Mouse (Mus musculus) MEL (cell line): ENCODE data around the gene Hoxd1. TPM values are rescaled to one million over a fixed set of nuclear protein-coding genes. Genes with fewer than 3 reads are reported as not detected.

Experiments used
- DNase-seq: peaks from one replicate; pipeline ENCODE4 v3.0.0; 2011; ENCODE audit warnings: low read depth, low spot score
- H3K27ac ChIP-seq: 2 replicates; pipeline ENCODE4 v1.5.1; 2012; ENCODE audit warnings: low read depth, mild to moderate bottlenecking, control low read depth, low read length, moderate library complexity; ENCODE audit not compliant: control insufficient read depth
- H3K27me3 ChIP-seq, 2 experiments: fragments of 150-350 bp in 1 of 2; sonication (generic) in 1 of 2; 2 replicates each; pipeline ENCODE4 v1.6.1; 2012; ENCODE audit warnings: low read length in 2 of 2, mild to moderate bottlenecking in 2 of 2, improper control_type of control experiment in 1 of 2, moderate library complexity in 1 of 2; ENCODE audit not compliant: insufficient read depth in 2 of 2, control insufficient read depth in 1 of 2
- H3K36me3 ChIP-seq, 2 experiments: 2 replicates each; pipeline ENCODE4 v1.6.1; 2012 to 2014; ENCODE audit warnings: low read length in 2 of 2, improper control_type of control experiment in 1 of 2, inconsistent platforms in 1 of 2, mild to moderate bottlenecking in 1 of 2; ENCODE audit not compliant: insufficient read depth in 2 of 2, control insufficient read depth in 1 of 2
- H3K4me1 ChIP-seq, 2 experiments: fragments of 150-350 bp in 1 of 2; sonication (generic) in 1 of 2; 2 replicates each; pipeline ENCODE4 v1.6.1; 2012; ENCODE audit warnings: low read length in 2 of 2, improper control_type of control experiment in 1 of 2, mild to moderate bottlenecking in 1 of 2; ENCODE audit not compliant: insufficient read depth in 2 of 2, control insufficient read depth in 1 of 2
- H3K4me3 ChIP-seq, 2 experiments: fragments of 150-350 bp in 1 of 2; sonication (generic) in 1 of 2; 2 replicates each; pipeline ENCODE4 v1.5.1; 2012; ENCODE audit warnings: low read depth in 2 of 2, low read length in 2 of 2, mild to moderate bottlenecking in 2 of 2, moderate library complexity in 2 of 2, control low read depth in 1 of 2, improper control_type of control experiment in 1 of 2; ENCODE audit not compliant: control insufficient read depth in 1 of 2, insufficient read depth in 1 of 2
- H3K79me2 ChIP-seq: 2 replicates; pipeline ENCODE4 v1.6.1; 2012; ENCODE audit warnings: mild to moderate bottlenecking, low read length, moderate library complexity; ENCODE audit not compliant: control insufficient read depth, poor library complexity, insufficient read depth
- H3K9ac ChIP-seq: 2 replicates; pipeline ENCODE4 v1.6.1; 2012; ENCODE audit warnings: low read depth, mild to moderate bottlenecking, control low read depth, low read length, moderate library complexity; ENCODE audit not compliant: control insufficient read depth, poor library complexity, severe bottlenecking
- H3K9me3 ChIP-seq: fragments of 150-350 bp; sonication (generic); replicated peaks from 2 replicates; pipeline ENCODE4 v1.6.1; 2012; ENCODE audit warnings: mild to moderate bottlenecking, low read length, improper control_type of control experiment, moderate library complexity; ENCODE audit not compliant: insufficient read depth
- CHD1 ChIP-seq: IDR thresholded peaks from 2 replicates; pipeline ENCODE4 v1.6.1; 2012; ENCODE audit warnings: low read depth, mild to moderate bottlenecking, inconsistent platforms, low read length, improper control_type of control experiment
- CTCF ChIP-seq, 3 experiments: IDR thresholded peaks in 2 of 3; conservative IDR thresholded peaks in 1 of 3; 2 replicates each; pipeline ENCODE4 v1.5.1; 2011 to 2012; ENCODE audit warnings: low read length in 3 of 3, low read depth in 2 of 3, mild to moderate bottlenecking in 2 of 3, improper control_type of control experiment in 1 of 3, inconsistent platforms in 1 of 3, mixed read lengths in 1 of 3, moderate library complexity in 1 of 3; ENCODE audit not compliant: control insufficient read depth in 1 of 3, insufficient read depth in 1 of 3, poor library complexity in 1 of 3, severe bottlenecking in 1 of 3
- ELF1 ChIP-seq: IDR thresholded peaks from 2 replicates; pipeline ENCODE4 v1.6.1; 2014; ENCODE audit warnings: low read depth, mild to moderate bottlenecking, inconsistent platforms, low read length, improper control_type of control experiment, moderate library complexity
- EP300 ChIP-seq, 2 experiments: IDR thresholded peaks; 2 replicates each; pipeline ENCODE4 v1.6.1; 2011; ENCODE audit warnings: improper control_type of control experiment in 2 of 2, low read length in 2 of 2, low read depth in 1 of 2, mild to moderate bottlenecking in 1 of 2
- ETS1 ChIP-seq: IDR thresholded peaks from 2 replicates; pipeline ENCODE4 v1.6.1; 2012; ENCODE audit warnings: low read depth, mild to moderate bottlenecking, inconsistent platforms, low read length, improper control_type of control experiment, moderate library complexity
- GABPA ChIP-seq: IDR thresholded peaks from 2 replicates; pipeline ENCODE4 v1.6.1; 2012; ENCODE audit warnings: low read depth, mild to moderate bottlenecking, inconsistent platforms, low read length, improper control_type of control experiment, moderate library complexity
- GATA1 ChIP-seq: IDR thresholded peaks from 2 replicates; pipeline ENCODE4 v1.6.1; 2011; ENCODE audit warnings: low read depth, low read length, improper control_type of control experiment
- HCFC1 ChIP-seq: IDR thresholded peaks from 2 replicates; pipeline ENCODE4 v1.6.1; 2012; ENCODE audit warnings: low read depth, mild to moderate bottlenecking, inconsistent platforms, low read length, improper control_type of control experiment, moderate library complexity
- JUND ChIP-seq: IDR thresholded peaks from 2 replicates; pipeline ENCODE4 v1.6.1; 2011; ENCODE audit warnings: low read depth, mild to moderate bottlenecking, improper control_type of control experiment, low read length
- MAFK ChIP-seq: IDR thresholded peaks from 2 replicates; pipeline ENCODE4 v1.6.1; 2011; ENCODE audit warnings: low read depth, mild to moderate bottlenecking, low read length, improper control_type of control experiment, borderline replicate concordance
- MAX ChIP-seq: IDR thresholded peaks from 2 replicates; pipeline ENCODE4 v1.6.1; 2011; ENCODE audit warnings: low read length, improper control_type of control experiment
- MAZ ChIP-seq: IDR thresholded peaks from 2 replicates; pipeline ENCODE4 v1.6.1; 2012; ENCODE audit warnings: low read depth, mild to moderate bottlenecking, inconsistent platforms, low read length, improper control_type of control experiment
- MYB ChIP-seq: IDR thresholded peaks from 2 replicates; pipeline ENCODE4 v1.6.1; 2011; ENCODE audit warnings: mild to moderate bottlenecking, low read depth, low read length, improper control_type of control experiment
- MYC ChIP-seq: IDR thresholded peaks from 2 replicates; pipeline ENCODE4 v1.6.1; 2011; ENCODE audit warnings: low read depth, mild to moderate bottlenecking, low read length, improper control_type of control experiment, moderate library complexity
- NRF1 ChIP-seq: IDR thresholded peaks from 2 replicates; pipeline ENCODE4 v1.6.1; 2014; ENCODE audit warnings: low read depth, mild to moderate bottlenecking, inconsistent platforms, low read length, improper control_type of control experiment, moderate library complexity; ENCODE audit not compliant: poor library complexity, insufficient read depth, severe bottlenecking
- POLR2A ChIP-seq, 2 experiments: IDR thresholded peaks; 2 replicates each; pipeline ENCODE4 v1.6.1; 2011 to 2012; ENCODE audit warnings: low read length in 2 of 2, mild to moderate bottlenecking in 2 of 2, control low read depth in 1 of 2, improper control_type of control experiment in 1 of 2, low read depth in 1 of 2, moderate library complexity in 1 of 2; ENCODE audit not compliant: control insufficient read depth in 1 of 2, insufficient read depth in 1 of 2, poor library complexity in 1 of 2
- POLR2AphosphoS5 ChIP-seq: IDR thresholded peaks from 2 replicates; pipeline ENCODE4 v1.6.1; 2012; ENCODE audit warnings: low read depth, borderline replicate concordance, mild to moderate bottlenecking, inconsistent platforms, low read length, moderate library complexity, mixed read lengths
- RAD21 ChIP-seq: IDR thresholded peaks from 2 replicates; pipeline ENCODE4 v1.6.1; 2011; ENCODE audit warnings: mild to moderate bottlenecking, low read depth, low read length, improper control_type of control experiment
- SIN3A ChIP-seq: IDR thresholded peaks from 2 replicates; pipeline ENCODE4 v1.6.1; 2012; ENCODE audit warnings: low read length, improper control_type of control experiment, inconsistent platforms
- SMC3 ChIP-seq: IDR thresholded peaks from 2 replicates; pipeline ENCODE4 v1.6.1; 2011; ENCODE audit warnings: low read depth, low read length, improper control_type of control experiment
- TBP ChIP-seq: IDR thresholded peaks from 2 replicates; pipeline ENCODE4 v1.8.0; 2011; ENCODE audit warnings: low read depth, low read length, improper control_type of control experiment
- UBTF ChIP-seq: IDR thresholded peaks from 2 replicates; pipeline ENCODE4 v1.6.1; 2012; ENCODE audit warnings: low read depth, mild to moderate bottlenecking, inconsistent platforms, low read length, improper control_type of control experiment, moderate library complexity, borderline replicate concordance; ENCODE audit not compliant: insufficient read depth
- USF2 ChIP-seq, 2 experiments: IDR thresholded peaks; 2 replicates each; pipeline ENCODE4 v1.6.1; 2011 to 2012; ENCODE audit warnings: improper control_type of control experiment in 2 of 2, low read length in 2 of 2, borderline replicate concordance in 1 of 2, inconsistent platforms in 1 of 2, low read depth in 1 of 2, mild to moderate bottlenecking in 1 of 2; ENCODE audit not compliant: insufficient read depth in 1 of 2
- ZKSCAN1 ChIP-seq: IDR thresholded peaks from 2 replicates; pipeline ENCODE4 v1.6.1; 2012; ENCODE audit warnings: low read depth, mild to moderate bottlenecking, inconsistent platforms, low read length, improper control_type of control experiment, moderate library complexity
- ZNF384 ChIP-seq: IDR thresholded peaks from 2 replicates; pipeline ENCODE4 v1.6.1; 2012; ENCODE audit warnings: low read depth, mild to moderate bottlenecking, inconsistent platforms, low read length, improper control_type of control experiment
- polyA plus RNA-seq, 2 experiments: library from polyadenylated mRNA; stranded (reverse) in 1 of 2; unstranded in 1 of 2; fragments of >175 nt in 1 of 2; fragments of >200 nt in 1 of 2; gene quantifications; 2 replicates each; pipeline versions ENCODE4 v1.2.1 to v1.2.4; 2012; ENCODE audit warnings: low replicate concordance in 2 of 2, low read depth in 1 of 2; ENCODE audit not compliant: insufficient read length in 2 of 2, insufficient read depth in 1 of 2, missing spikeins in 1 of 2
- total RNA-seq: library from RNA; depleted of rRNA; stranded (reverse); fragments of 300-350 nt; gene quantifications from 2 replicates; pipeline ENCODE4 v1.2.3, GENCODE M21; 2012

Gene Hoxd1
- total and polyA plus RNA-seq, 3 experiments: not detected

DNA sequence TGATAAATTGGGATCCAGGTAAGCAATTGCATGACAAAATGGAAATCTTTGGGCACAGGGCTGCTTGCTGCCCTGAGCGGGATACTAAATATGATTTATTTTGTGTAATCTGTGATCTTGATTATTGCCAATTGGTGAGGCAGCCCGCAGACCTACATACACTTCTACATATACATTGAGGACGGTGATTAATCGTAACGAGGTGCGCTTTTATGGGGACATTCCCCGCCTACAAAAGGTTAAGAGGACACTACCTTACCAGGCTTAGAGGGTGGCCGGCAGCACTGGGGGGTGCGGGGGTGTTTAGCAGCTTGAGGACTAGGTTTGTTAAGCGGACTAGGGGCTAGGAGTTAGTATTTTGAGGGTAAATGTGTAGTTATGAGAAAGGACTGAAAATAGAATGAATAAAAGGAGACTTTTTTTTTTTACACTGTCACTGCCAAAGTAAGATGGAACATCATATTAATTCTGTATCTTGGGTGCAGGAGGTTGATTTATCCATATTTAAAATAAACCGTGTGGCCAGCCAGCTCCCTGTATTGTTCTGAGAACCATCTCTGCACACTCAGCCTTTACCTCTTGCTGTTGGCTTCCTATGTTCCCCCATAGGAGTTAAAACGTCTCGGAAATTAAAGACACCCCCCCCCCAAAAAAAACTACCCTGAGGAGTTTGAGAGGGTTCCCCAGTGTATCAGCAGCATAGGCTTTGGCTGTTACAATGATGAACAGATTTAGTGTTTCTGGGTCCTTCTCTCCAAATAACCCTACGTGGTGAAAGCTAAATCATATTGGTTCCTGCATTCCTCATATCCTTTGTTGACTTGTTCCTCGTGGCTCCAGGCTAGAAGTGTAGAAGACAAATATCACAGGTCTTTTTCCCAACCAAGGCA lies 25.8 kb upstream of the Hoxd1 start:
- H3K4me1 ChIP-seq: no peaks in the 10 kb centered on the region
- H3K27ac ChIP-seq: no peak overlapping the region
- H3K9me3 ChIP-seq: no peaks in the 10 kb centered on the region
- H3K9ac ChIP-seq: no peak overlapping the region
- peaks cover 0 to 2% of the 10 kb centered on the region in 2 experiments; a peak in 2 of 4 replicates for H3K27me3 ChIP-seq
- TF ChIP-seq NRF1 (no peak), ZKSCAN1 (no peak), ELF1 (no peak), MAX (no peak), ZNF384 (no peak), SIN3A (no peak), MAZ (no peak), GABPA (no peak), MYB (no peak), JUND (no peak), POLR2A (IDR thresholded peaks at IDR 0.05; ENCODE audit: control insufficient read depth in 1 of 2, insufficient read depth in 1 of 2, low read depth in 1 of 2, low read length in 2 of 2, poor library complexity in 1 of 2) (no peak), RAD21 (no peak), UBTF (no peak)
- TF ChIP-seq, all 39 proteins: peak for 0
- no peaks in the 10 kb centered on the region for H3K79me2 ChIP-seq
- no peak for DNase-seq
- no peak overlapping the region for H3K4me3 ChIP-seq
- H3K36me3 ChIP-seq: no peaks in the 10 kb centered on the region

- no peak overlapping the region for H3K9ac ChIP-seq
- no peaks in the 10 kb centered on the region for H3K4me1 ChIP-seq
- H3K27ac ChIP-seq: no peak overlapping the region
- DNase-seq: no peak
- no peaks in the 10 kb centered on the region for H3K9me3 ChIP-seq
- H3K4me3 ChIP-seq: no peak overlapping the region
- no peaks in the 10 kb centered on the region for H3K36me3 ChIP-seq
- no peaks in the 10 kb centered on the region for H3K79me2 ChIP-seq
- H3K27me3 ChIP-seq: peaks cover 0 to 2% of the 10 kb centered on the region in 2 experiments; a peak in 3 of 4 replicates
- TF ChIP-seq CHD1 (no peak), HCFC1 (no peak), EP300 (IDR thresholded peaks at IDR 0.05; ENCODE audit: low read depth in 1 of 2, low read length in 2 of 2) (no peak), ETS1 (no peak), ELF1 (no peak), GATA1 (no peak), SMC3 (no peak), POLR2AphosphoS5 (no peak), UBTF (no peak), MAFK (no peak), TBP (no peak), CTCF (IDR thresholded peaks at IDR 0.05 in 2 of 3, conservative IDR thresholded peaks at IDR 0.05 in 1 of 3; ENCODE audit: control insufficient read depth in 1 of 3, insufficient read depth in 1 of 3, low read depth in 2 of 3, low read length in 3 of 3, poor library complexity in 1 of 3, severe bottlenecking in 1 of 3) (no peak), ZKSCAN1 (no peak), MYC (no peak), USF2 (IDR thresholded peaks at IDR 0.05; ENCODE audit: borderline replicate concordance in 1 of 2, insufficient read depth in 1 of 2, low read depth in 1 of 2, low read length in 2 of 2) (no peak)
- TF ChIP-seq, all 39 proteins: peak for 0
Measured at GRCm38 (mm10) chr2:74737578-74738070, 25.2 kb upstream of the Hoxd1 start.
